Mouse (Mus musculus) ES-Bruce4 (cell line): ENCODE results near the gene Klk9. TPM values are rescaled to one million over a fixed set of nuclear protein-coding genes. Genes with fewer than 3 reads are reported as not detected.

Experiments used
- H3K27ac ChIP-seq: 2 replicates; pipeline ENCODE4 v1.5.1; 2012; ENCODE audit warnings: low read length, inconsistent platforms; ENCODE audit not compliant: insufficient read depth
- H3K27me3 ChIP-seq: 2 replicates; pipeline ENCODE4 v1.6.1; 2012; ENCODE audit warnings: mild to moderate bottlenecking, low read length, inconsistent platforms; ENCODE audit not compliant: control insufficient read depth, poor library complexity, insufficient read depth, severe bottlenecking
- H3K36me3 ChIP-seq: 2 replicates; pipeline ENCODE4 v1.6.1; 2012; ENCODE audit warnings: inconsistent platforms, mild to moderate bottlenecking, low read length, moderate library complexity; ENCODE audit not compliant: control insufficient read depth, poor library complexity, insufficient read depth, severe bottlenecking
- H3K4me1 ChIP-seq: one replicate; pipeline ENCODE4 v1.8.1; 2011; ENCODE audit warnings: low read length; ENCODE audit not compliant: control insufficient read depth, insufficient read depth
- H3K4me3 ChIP-seq: 2 replicates; pipeline ENCODE4 v1.5.1; 2011; ENCODE audit warnings: low read depth, mild to moderate bottlenecking, low read length
- H3K9ac ChIP-seq: 2 replicates; pipeline ENCODE4 v1.6.1; 2012; ENCODE audit warnings: low read depth, mild to moderate bottlenecking, inconsistent platforms; ENCODE audit not compliant: poor library complexity, severe bottlenecking
- H3K9me3 ChIP-seq: replicated peaks from 2 replicates; pipeline ENCODE4 v1.6.1; 2012; ENCODE audit warnings: mild to moderate bottlenecking, low read length, inconsistent platforms; ENCODE audit not compliant: control insufficient read depth, poor library complexity, insufficient read depth, severe bottlenecking
- CTCF ChIP-seq: IDR thresholded peaks from one replicate; pipeline ENCODE4 v1.8.1; 2011; ENCODE audit warnings: low read depth, low read length
- EP300 ChIP-seq: IDR thresholded peaks from 2 replicates; pipeline ENCODE4 v1.6.1; 2011; ENCODE audit warnings: low read depth, low read length; ENCODE audit not compliant: insufficient read depth
- POLR2A ChIP-seq: IDR thresholded peaks from one replicate; pipeline ENCODE4 v1.8.1; 2011; ENCODE audit warnings: low read length; ENCODE audit not compliant: insufficient read depth
- polyA plus RNA-seq: library from polyadenylated mRNA; stranded (reverse); fragments of >200 nt; gene quantifications from 2 replicates; pipeline ENCODE4 v1.2.4, GENCODE M21; 2011; ENCODE audit warnings: low read depth; ENCODE audit not compliant: missing spikeins, insufficient read depth, insufficient read length

Gene Klk9
- polyA plus RNA-seq, 1 experiment = not detected

- TF ChIP-seq POLR2A (no peak), EP300 (no peak), CTCF (no peak)
- no peaks in the 10 kb centered on the region for H3K27me3 ChIP-seq
- no peak overlapping the region for H3K27ac ChIP-seq
- no peaks in the 10 kb centered on the region for H3K9me3 ChIP-seq
- no peak overlapping the region for H3K9ac ChIP-seq
- no peak overlapping the region for H3K4me3 ChIP-seq
- peaks cover 12% of the 10 kb centered on the region for H3K4me1 ChIP-seq
- no peaks in the 10 kb centered on the region for H3K36me3 ChIP-seq
These were observed 14.3 kb upstream of the Klk9 start for GRCm38 (mm10) chr7:43777423-43777822.

GRCm38 (mm10) chr7:43778176-43778970 is 13.3 kb upstream of the Klk9 start:
- Histone ChIP-seq H3K27ac (no peak overlapping the region), H3K4me3 (no peak overlapping the region), H3K36me3 (no peaks in the 10 kb centered on the region), H3K4me1 (peaks cover 12% of the 10 kb centered on the region), H3K9ac (no peak overlapping the region), H3K9me3 (no peaks in the 10 kb centered on the region), H3K27me3 (no peaks in the 10 kb centered on the region)
- TF ChIP-seq CTCF (no peak), EP300 (no peak), POLR2A (no peak)

- H3K27me3 ChIP-seq = no peaks in the 10 kb centered on the region
- H3K36me3 ChIP-seq = no peaks in the 10 kb centered on the region
- H3K4me3 ChIP-seq = no peak overlapping the region
- no peak overlapping the region for H3K9ac ChIP-seq
- no peaks in the 10 kb centered on the region for H3K9me3 ChIP-seq
- no peak overlapping the region for H3K27ac ChIP-seq
- TF ChIP-seq CTCF = no peak
- no peak for TF ChIP-seq POLR2A
- no peak for TF ChIP-seq EP300
- H3K4me1 ChIP-seq = peaks cover 12% of the 10 kb centered on the region
These were observed 11.4 kb upstream of the Klk9 start for GRCm38 (mm10) chr7:43780241-43780640.

GRCm38 (mm10) chr7:43780746-43781145 is 10.9 kb upstream of the Klk9 start, which contains the start of gene Klk10:
Klk10 (plus strand) TSS chr7:43781035.
- no peaks in the 10 kb centered on the region for H3K36me3 ChIP-seq
- H3K9ac ChIP-seq = no peak within 1 kb of the TSS
- no peak within 1 kb of the TSS for H3K4me3 ChIP-seq
- H3K9me3 ChIP-seq = no peaks in the 10 kb centered on the region
- no peak within 1 kb of the TSS for H3K27ac ChIP-seq
- H3K4me1 ChIP-seq = peaks cover 10% of the 10 kb centered on the region
- no peaks in the 10 kb centered on the region for H3K27me3 ChIP-seq
- TF ChIP-seq CTCF = no peak
- no peak for TF ChIP-seq POLR2A
- no peak for TF ChIP-seq EP300

- Histone ChIP-seq H3K27ac (no peak overlapping the region), H3K9ac (no peak overlapping the region), H3K27me3 (no peaks in the 10 kb centered on the region), H3K4me3 (no peak overlapping the region), H3K36me3 (no peaks in the 10 kb centered on the region), H3K4me1 (peaks cover 9% of the 10 kb centered on the region), H3K9me3 (no peaks in the 10 kb centered on the region)
- TF ChIP-seq POLR2A (no peak), CTCF (no peak), EP300 (no peak)
These were observed 10.2 kb upstream of the Klk9 start for GRCm38 (mm10) chr7:43781541-43781940.
